Mouse (Mus musculus) kidney, adult 9 months (tissue): ENCODE results near the gene Gpr143.
"Not testable (repeated sequence)": the region's sequence is repeated elsewhere in the genome, so short reads cannot be mapped to it uniquely, and the experiment has no call there.

ENCODE experiments used
- DNase-seq: peaks from one replicate; pipeline ENCODE4 v3.0.0; 2022

Gpr143 gene

GRCm38 (mm10) chrX:152781720-152782403 lies at the start of gene Gpr143:
Gene Gpr143 (plus strand): TSS chrX:152781921.
- peak; percentile 32 for DNase-seq

DNA sequence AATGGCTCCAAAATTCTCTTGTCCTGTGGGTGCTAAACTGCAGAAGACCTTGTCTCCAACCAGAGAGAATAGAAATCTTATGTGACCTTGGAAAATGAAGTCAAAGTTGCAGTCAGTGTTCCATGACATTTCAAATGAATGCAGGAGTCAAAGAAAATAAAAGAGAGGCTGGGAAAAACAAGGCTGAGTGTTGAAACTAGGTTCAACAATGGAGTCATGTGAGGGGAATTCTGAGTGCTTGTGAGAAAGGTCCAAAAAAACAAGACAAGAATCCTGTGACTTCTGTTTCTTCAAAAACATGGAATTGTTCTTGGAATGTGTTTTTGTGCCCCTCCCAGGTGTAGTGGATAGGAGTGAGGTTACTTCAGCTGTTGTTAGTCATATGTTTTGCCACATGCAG lies 46.4 kb upstream of the Gpr143 start:
- DNase-seq = peak; percentile 18

DNA sequence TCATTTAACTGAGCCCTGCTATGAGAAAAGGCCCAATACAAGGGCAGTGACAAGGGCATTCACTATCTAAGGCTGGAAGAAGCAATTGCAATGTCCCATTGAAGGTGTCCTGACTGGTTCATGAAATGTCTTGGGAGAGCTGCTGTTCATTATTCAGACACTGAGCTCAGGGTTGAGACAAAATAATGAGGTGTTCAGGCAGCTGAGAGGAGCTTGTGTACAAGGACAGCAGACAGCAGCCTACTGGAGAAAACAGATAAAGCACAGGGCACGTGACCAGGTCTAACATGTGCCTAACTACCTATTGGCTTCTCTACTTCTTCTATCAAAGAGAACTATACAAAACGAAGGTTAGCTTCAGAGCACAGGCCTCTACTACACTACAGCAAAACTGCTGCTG lies 43.5 kb upstream of the Gpr143 start:
- DNase-seq = no peak

GRCm38 (mm10) chrX:152738759-152739368 lies 42.9 kb upstream of the Gpr143 start:
- no peak for DNase-seq

DNA sequence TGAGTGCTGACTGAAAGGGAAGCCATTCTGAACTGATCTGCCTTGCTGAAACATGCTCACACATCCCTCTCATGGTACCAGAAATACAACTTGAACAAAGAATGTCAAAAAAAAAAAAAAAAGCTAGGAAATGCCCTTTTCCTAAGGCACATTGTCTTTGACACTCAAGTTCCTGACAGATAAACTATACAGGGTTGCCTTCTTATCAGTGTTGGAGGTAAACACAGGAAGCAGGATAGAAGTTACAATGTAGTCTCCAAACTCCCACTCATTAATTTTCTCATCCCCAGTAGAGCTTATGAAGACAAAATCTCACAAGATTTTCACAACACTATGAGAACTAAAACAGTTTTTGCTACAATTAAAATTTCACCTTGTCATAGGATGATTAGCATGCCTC lies 38.1 kb upstream of the Gpr143 start:
- no peak for DNase-seq

- DNase-seq = no peak
Measured at GRCm38 (mm10) chrX:152745925-152746324, 35.8 kb upstream of the Gpr143 start.

DNA sequence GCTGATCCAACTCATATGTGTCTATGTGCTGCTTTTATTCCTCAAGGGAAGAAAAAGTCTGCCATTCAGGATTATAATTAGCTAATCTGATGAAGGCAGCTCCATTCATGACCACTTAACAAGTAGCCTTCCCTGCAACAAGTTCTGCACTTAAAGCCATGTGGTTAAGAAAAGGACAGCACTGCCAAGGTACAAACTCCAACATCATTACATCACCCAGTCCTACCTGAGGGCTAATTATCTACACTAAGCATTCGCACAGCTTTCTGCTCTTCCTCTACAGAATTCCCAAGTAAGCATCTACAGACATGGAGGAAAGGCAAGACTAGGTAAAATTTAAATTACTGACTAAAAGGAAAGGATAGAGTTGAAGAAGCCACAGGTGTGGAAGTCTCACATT lies 25.9 kb upstream of the Gpr143 start:
- DNase-seq = peak; percentile 53

DNA sequence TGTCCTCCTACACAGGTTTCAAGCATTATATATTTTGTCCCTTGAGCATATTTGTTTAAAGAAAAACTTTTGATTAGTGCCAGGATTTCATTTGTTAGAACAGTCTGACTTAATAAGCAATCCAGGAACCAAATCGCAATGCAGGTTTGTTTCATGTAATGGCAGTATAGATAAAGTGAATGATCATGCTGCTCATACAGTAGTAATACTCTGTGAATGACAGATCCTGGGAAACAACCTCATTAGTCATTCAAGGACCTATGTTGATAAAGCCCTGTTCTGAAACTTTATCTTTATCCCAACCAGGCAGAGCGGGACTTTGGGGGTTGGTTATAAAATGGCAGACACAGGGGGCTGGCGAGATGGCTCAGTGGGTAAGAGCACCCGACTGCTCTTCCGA lies 25.4 kb upstream of the Gpr143 start:
- no peak for DNase-seq

- DNase-seq = peak; percentile 44
Measured at GRCm38 (mm10) chrX:152762437-152762836, 19.3 kb upstream of the Gpr143 start.

DNA sequence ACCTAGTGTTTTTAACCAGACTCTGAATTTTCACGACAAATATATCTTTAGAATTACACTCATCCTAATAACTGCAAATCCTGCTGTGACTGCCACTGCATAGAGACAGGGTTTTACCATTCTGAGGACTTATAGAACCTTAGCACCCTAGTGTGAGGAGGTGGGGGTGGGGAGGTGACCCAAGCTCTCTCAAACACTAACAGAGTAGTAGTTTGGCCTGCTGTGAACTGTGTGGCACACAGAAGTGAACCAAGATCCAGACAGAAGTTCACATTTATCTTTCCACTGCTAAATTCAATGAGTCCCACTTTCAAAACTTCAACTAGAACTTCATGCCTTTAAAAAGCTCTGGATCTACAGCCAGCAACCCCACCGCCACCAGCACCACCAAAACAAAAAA lies 18.9 kb upstream of the Gpr143 start:
- no peak for DNase-seq

DNA sequence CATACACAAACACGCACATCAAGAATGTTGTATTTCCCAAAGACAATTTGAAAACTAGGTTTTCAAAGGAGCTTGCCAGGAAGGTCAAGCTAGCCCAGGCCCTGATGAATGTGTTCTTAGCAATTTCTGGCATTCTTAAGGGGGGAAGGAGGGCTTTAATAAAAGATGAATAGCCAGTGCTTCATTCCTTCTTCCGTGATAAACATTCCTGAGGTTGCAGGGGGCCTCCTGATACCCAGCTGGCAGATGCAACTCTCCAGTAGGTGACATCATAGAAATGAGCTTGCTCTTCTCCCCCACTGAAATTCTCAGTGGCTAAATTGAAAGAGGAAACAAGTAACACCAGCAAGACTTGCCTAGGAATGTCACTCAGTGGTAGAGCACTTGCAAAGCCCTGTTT lies 17.6 kb upstream of the Gpr143 start:
- DNase-seq = no peak

DNA sequence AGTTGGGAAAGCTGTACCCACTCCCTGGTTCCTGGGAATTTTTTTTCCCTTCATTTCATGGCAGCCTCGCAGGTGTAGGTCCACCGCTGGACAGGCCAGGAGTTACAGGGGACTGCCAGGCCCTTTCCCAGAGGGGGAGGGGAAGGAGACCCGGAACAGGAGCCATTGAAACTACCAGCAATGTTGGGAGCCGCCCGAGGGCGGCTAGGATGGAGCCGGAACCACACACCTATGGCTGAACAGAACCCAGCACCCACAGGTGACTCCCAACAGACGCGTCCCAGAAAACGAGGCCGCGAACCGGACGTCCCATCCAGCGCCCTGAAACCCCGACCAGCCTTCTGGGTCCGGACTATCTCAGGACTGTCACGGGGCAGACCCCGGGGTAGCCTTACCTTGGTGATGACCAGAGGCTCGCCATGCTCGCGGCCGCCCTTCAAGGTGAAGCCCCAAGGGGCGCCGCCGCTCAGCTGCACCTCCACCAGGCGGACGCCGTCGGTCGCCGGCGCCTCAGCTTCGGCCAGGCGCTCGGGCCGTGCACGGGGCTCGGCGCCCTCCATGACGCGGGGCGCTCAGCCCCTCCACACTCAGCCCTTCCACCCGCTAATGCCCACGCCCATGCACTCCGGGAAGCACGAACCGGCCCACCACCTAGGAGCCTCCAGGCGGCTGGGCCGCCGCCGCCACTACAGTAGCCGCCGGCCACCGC lies 12.7 kb upstream of the Gpr143 start, which contains the start of gene Shroom2:
Gene Shroom2 (minus strand): TSS at position 575 of the 709 bp plus-strand sequence.
- peak; percentile 38 for DNase-seq

DNA sequence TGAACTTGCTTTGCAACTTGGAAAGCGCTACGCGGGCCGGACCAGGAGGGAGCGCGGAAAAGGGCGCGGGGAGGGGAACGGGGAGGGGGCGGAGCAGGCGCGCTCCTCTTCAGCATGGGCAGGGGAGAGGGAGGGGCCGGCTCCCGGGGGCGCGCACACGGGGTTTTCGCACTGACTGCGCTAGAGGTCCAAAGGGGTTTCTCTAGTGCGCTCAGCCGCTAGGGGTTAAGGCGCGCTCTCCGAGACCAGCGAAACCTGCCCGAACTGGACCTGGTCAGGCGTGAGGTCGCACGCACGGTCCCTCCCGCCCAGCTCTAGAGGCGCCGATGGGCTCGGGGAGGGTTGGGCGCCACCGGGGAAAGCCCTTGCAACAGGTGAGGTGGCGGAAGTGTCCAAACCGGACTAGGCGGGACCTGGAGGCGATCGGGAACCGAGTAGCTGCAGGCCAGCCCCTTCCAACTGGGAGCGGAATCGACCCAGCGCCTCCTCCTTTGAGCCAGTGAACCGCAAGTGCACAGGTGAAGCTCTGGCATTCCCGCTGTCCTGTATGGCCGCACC lies 12.0 kb upstream of the Gpr143 start:
- DNase-seq = peak; percentile 76

- DNase-seq = no peak
Measured at GRCm38 (mm10) chrX:152788129-152788528, 6.4 kb downstream of the Gpr143 start.

- no peak for DNase-seq
Measured at GRCm38 (mm10) chrX:152788611-152789010, 6.9 kb downstream of the Gpr143 start.

DNA sequence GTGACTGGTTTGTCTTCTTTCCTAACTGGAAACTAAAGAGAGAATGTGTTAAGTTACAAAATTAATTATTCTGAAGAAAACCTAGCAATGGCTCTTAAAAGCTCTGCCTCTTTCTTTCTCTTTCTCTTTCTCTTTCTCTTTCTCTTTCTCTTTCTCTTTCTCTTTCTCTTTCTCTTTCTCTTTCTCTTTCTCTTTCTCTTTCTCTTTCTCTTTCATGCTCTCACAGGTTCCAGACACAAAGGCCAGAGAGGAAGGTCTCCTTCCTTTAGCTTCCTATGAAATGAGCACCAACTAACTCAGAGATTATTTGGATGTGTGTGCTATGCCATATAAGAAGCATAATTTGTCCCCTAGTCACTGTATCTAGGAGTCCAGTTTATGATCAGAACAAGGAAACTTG lies 23.6 kb downstream of the Gpr143 start:
- DNase-seq = no peak

DNA sequence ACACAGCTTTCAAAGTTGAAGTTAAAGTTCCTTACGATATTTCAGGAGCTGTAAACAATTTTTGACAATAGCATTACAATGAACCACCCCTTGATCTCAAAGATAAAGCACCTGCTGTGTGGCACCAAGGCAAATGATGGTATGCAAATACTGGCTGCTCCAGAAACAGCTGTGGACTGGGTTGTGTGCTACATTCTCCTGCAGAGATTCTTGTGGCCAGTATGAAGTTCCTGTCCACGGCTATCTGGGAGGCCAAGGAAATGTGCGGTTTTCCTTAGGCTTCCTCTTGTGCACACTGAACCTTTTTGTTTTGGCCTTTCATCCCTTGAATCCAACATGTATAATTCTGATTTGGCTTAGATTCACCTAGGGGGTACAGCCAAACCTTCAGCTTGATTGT lies 31.6 kb downstream of the Gpr143 start:
- DNase-seq = no peak

DNA sequence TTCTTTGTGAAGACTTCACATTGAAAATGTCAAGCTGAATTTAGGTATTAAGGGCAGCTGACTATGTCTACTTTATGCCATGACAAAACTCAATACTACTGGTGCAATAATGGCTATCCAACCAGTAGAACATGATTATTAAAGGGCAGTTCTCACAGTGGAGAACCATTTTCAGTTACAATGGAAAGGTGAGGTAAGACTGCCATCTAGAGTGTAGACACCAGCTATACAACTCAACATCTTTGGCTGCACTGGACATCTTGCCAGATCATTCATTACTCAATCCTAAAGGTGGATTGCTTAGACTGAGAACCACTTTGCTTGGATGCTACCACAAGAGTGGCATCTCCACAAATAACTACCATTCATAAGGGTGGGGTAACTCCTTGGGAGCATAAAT lies 37.3 kb downstream of the Gpr143 start:
- peak; percentile 45 for DNase-seq

- DNase-seq = not testable (repeated sequence)
Measured at GRCm38 (mm10) chrX:152831003-152831550, 49.4 kb downstream of the Gpr143 start.

- peak; percentile 16 for DNase-seq
Measured at GRCm38 (mm10) chrX:152834940-152835339, 53.2 kb downstream of the Gpr143 start.

DNA sequence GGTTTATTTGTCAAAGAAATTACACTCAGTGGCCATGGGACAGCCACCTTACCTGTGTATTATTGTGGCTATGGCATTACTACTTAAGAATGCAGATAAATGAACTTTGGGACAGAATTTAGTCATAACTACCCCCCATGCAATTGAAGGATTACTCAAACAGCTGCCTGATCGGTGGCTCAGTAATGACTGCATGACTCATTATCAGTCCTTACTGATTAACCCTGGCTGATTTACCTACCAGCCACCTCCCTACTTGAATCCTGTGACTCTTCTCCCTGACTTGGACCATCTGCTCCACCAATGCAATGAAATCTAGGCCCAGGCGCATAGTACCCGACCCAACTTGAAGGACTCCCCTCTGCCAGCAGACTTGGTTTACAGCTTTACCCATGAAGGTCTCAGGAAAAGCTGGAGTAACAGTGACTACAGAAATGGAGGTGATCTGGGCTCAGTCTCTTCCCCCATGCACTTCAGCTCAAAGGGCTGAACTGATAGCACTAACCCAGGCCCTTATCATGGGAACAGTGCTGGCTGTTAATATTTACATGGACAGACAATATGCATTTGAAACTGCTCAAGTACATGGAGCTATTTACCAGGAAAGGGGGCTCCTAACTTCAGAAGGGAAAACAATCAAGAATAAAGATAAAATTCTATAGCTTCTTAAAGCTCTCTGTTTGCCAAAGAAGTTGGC lies 73.5 kb downstream of the Gpr143 start:
- no peak for DNase-seq
